Mouse (Mus musculus) heart, postnatal 0 days (tissue): ENCODE data around the gene Cdca4. TPM values are rescaled to one million over a fixed set of nuclear protein-coding genes. Genes with fewer than 3 reads are reported as not detected.

Experiments
- ATAC-seq: fragments of 200-750 bp; cut with Nextera tagmentation; 2 replicates; pipeline ENCODE4 v1.8.0; 2017; ENCODE audit warnings: low read depth, moderate number of reproducible peaks, moderate library complexity; ENCODE audit not compliant: insufficient read depth
- DNase-seq: peaks from one replicate; pipeline ENCODE4 v3.0.0-alpha.2; 2016; ENCODE audit warnings: low spot score
- H3K27ac ChIP-seq: fragments of 300-500 bp; sonication (generic); 2 replicates; pipeline ENCODE4 v1.5.1; 2014; ENCODE audit warnings: low read depth, mild to moderate bottlenecking
- H3K27me3 ChIP-seq: fragments of 300-500 bp; sonication (generic); 2 replicates; pipeline ENCODE4 v1.6.1; 2014; ENCODE audit warnings: low read length, mixed read lengths; ENCODE audit not compliant: control insufficient read depth, insufficient read depth
- H3K36me3 ChIP-seq: fragments of 300-500 bp; sonication (generic); replicated peaks from 2 replicates; pipeline ENCODE4 v1.6.1; 2014; ENCODE audit warnings: low read length, mixed read lengths; ENCODE audit not compliant: control insufficient read depth, insufficient read depth
- H3K4me1 ChIP-seq: fragments of 300-500 bp; sonication (generic); 2 replicates; pipeline ENCODE4 v1.6.1; 2014; ENCODE audit warnings: antibody characterized with exemption; ENCODE audit not compliant: control insufficient read depth, insufficient read depth
- H3K4me2 ChIP-seq: fragments of 300-500 bp; sonication (generic); 2 replicates; pipeline ENCODE4 v1.6.1; 2014; ENCODE audit warnings: low read depth, mild to moderate bottlenecking, low read length, moderate library complexity
- H3K4me3 ChIP-seq: fragments of 300-500 bp; sonication (generic); 2 replicates; pipeline ENCODE4 v1.5.1; 2014; ENCODE audit warnings: low read depth, low read length
- H3K9ac ChIP-seq: fragments of 300-500 bp; sonication (generic); replicated peaks from 2 replicates; pipeline ENCODE4 v1.6.1; 2014; ENCODE audit warnings: low read depth, low read length, mixed read lengths
- H3K9me3 ChIP-seq: fragments of 300-500 bp; sonication (generic); replicated peaks from 2 replicates; pipeline ENCODE4 v1.6.1; 2016; ENCODE audit warnings: low read length; ENCODE audit not compliant: control insufficient read depth
- CTCF ChIP-seq: IDR thresholded peaks from 2 replicates; pipeline ENCODE4 v1.5.1; 2016; ENCODE audit warnings: antibody characterized with exemption, control low read depth, low read depth
- EP300 ChIP-seq: IDR thresholded peaks from 2 replicates; pipeline ENCODE4 v1.6.1; 2016; ENCODE audit warnings: antibody characterized with exemption, low read depth
- WGBS: fragments of 180-500 bp; shearing (Covaris S2); extraction: QIAGEN DNeasy Blood & Tissue Kit; methylation state at CpG from one replicate; pipeline ENCODE4 v1.1.7; 2014; 5-methylcytosine and 5-hydroxymethylcytosine counted together
- polyA plus RNA-seq: library from polyadenylated mRNA; unstranded; fragments of >200 nt; fragmentation: Nextera tagmentation; extraction: Ambion mirVana; gene quantifications from 2 replicates; pipeline ENCODE4 v1.2.1, GENCODE M21; 2015
- total RNA-seq: library from RNA; depleted of rRNA; stranded (reverse); fragments of >200 nt; gene quantifications from 2 replicates; pipeline ENCODE4 v1.2.3, GENCODE M21; 2014; ENCODE audit warnings: low replicate concordance; rRNA removed

Cdca4 gene
- total and polyA plus RNA-seq, 2 experiments from 2014 or later, result 18.6 to 27.7 TPM

- H3K36me3 ChIP-seq, result no peaks in the 10 kb centered on the region
- no peaks in the 10 kb centered on the region for H3K4me1 ChIP-seq
- 91% methylated on average over 14 of the region's 14 CpGs for WGBS
- H3K4me2 ChIP-seq, result no peak overlapping the region
- H3K9ac ChIP-seq, result no peak overlapping the region
- H3K27ac ChIP-seq, result no peak overlapping the region
- H3K9me3 ChIP-seq, result 0 out of 2 replicates have a peak, but pooled peaks cover 6% of the 10 kb centered on the region
- H3K27me3 ChIP-seq, result no peaks in the 10 kb centered on the region; the same call in 1 of the 2 replicates
- DNase-seq (no peak), ATAC-seq (no peak)
- no peak overlapping the region for H3K4me3 ChIP-seq
- no peak for TF ChIP-seq EP300
- no peak for TF ChIP-seq CTCF
These were observed 56.9 kb downstream of the Cdca4 start for GRCm38 (mm10) chr12:112772306-112772705.

- 74% methylated on average over 4 of the region's 4 CpGs for WGBS
- Histone ChIP-seq H3K27me3 (no peaks in the 10 kb centered on the region; the same call in 1 of the 2 replicates), H3K9ac (no peak overlapping the region), H3K27ac (no peak overlapping the region), H3K4me3 (no peak overlapping the region), H3K9me3 (0 out of 2 replicates have a peak, but pooled peaks cover 2% of the 10 kb centered on the region), H3K4me2 (no peak overlapping the region), H3K4me1 (no peaks in the 10 kb centered on the region), H3K36me3 (no peaks in the 10 kb centered on the region)
- no peak for DNase-seq
- no peak for ATAC-seq
- TF ChIP-seq CTCF (no peak), EP300 (no peak)
These were observed 58.8 kb downstream of the Cdca4 start for GRCm38 (mm10) chr12:112770396-112770795.

Other genes with a start within 250 kb of the Cdca4 start
- 15.1 and 17.1 TPM in 2 replicates for gene Inf2, start 240.6 kb downstream of the Cdca4 start, total RNA-seq
- 1.8 and 2.7 TPM in 2 replicates for gene Inf2, start 240.6 kb downstream of the Cdca4 start, polyA plus RNA-seq
- gene Adssl1, start 209.4 kb downstream of the Cdca4 start, total RNA-seq, result 86.8 and 106 TPM in 2 replicates
- 159 and 176 TPM in 2 replicates for gene Adssl1, start 209.4 kb downstream of the Cdca4 start, polyA plus RNA-seq
- 92.0 and 107 TPM in 2 replicates for gene Siva1, start 184.7 kb downstream of the Cdca4 start, total RNA-seq
- gene Siva1, start 184.7 kb downstream of the Cdca4 start, polyA plus RNA-seq, result 62.2 and 71.1 TPM in 2 replicates
- gene Akt1, start 154.5 kb downstream of the Cdca4 start, total RNA-seq, result 206 and 234 TPM in 2 replicates
- gene Akt1, start 154.5 kb downstream of the Cdca4 start, polyA plus RNA-seq, result 60.6 and 70.9 TPM in 2 replicates
- 3.2 and 18.3 TPM in 2 replicates for gene Zbtb42, start 150.6 kb downstream of the Cdca4 start, total RNA-seq
- gene Zbtb42, start 150.6 kb downstream of the Cdca4 start, polyA plus RNA-seq, result 4.6 TPM in 2 replicates
- 10.1 and 17.6 TPM in 2 replicates for gene Cep170b, start 109.0 kb downstream of the Cdca4 start, total RNA-seq
- 1.8 and 2.4 TPM in 2 replicates for gene Cep170b, start 109.0 kb downstream of the Cdca4 start, polyA plus RNA-seq
- 6.8 and 7.2 TPM in 2 replicates for gene Pld4, start 68.8 kb downstream of the Cdca4 start, total RNA-seq
- 3.4 and 4.7 TPM in 2 replicates for gene Pld4, start 68.8 kb downstream of the Cdca4 start, polyA plus RNA-seq
- 6.8 and 10.5 TPM in 2 replicates for gene Ahnak2, start 26.8 kb downstream of the Cdca4 start, total RNA-seq
- 2.3 and 2.4 TPM in 2 replicates for gene Ahnak2, start 26.8 kb downstream of the Cdca4 start, polyA plus RNA-seq
- 7.1 and 9.4 TPM in 2 replicates for gene Clba1, start 20.5 kb downstream of the Cdca4 start, total RNA-seq
- 6.7 and 8.2 TPM in 2 replicates for gene Clba1, start 20.5 kb downstream of the Cdca4 start, polyA plus RNA-seq
- gene Gpr132, start 38.8 kb upstream of the Cdca4 start, total RNA-seq, result 0.38 TPM in 1 of 2 replicates, not detected in the other
- gene Gpr132, start 38.8 kb upstream of the Cdca4 start, polyA plus RNA-seq, result 0.04 TPM in 1 of 2 replicates, not detected in the other
- gene Jag2, start 100.4 kb upstream of the Cdca4 start, total RNA-seq, result 22.7 and 58.5 TPM in 2 replicates
- gene Jag2, start 100.4 kb upstream of the Cdca4 start, polyA plus RNA-seq, result 1.8 and 3.3 TPM in 2 replicates
- 13.5 and 33.9 TPM in 2 replicates for gene Nudt14, start 112.7 kb upstream of the Cdca4 start, total RNA-seq
- 28.2 and 33.2 TPM in 2 replicates for gene Nudt14, start 112.7 kb upstream of the Cdca4 start, polyA plus RNA-seq
- 62.7 and 70.2 TPM in 2 replicates for gene Btbd6, start 147.1 kb upstream of the Cdca4 start, total RNA-seq
- gene Btbd6, start 147.1 kb upstream of the Cdca4 start, polyA plus RNA-seq, result 20.4 and 21.6 TPM in 2 replicates
- gene Brf1, start 171.3 kb upstream of the Cdca4 start, total RNA-seq, result 26.0 and 51.9 TPM in 2 replicates
- 24.5 TPM in 2 replicates for gene Brf1, start 171.3 kb upstream of the Cdca4 start, polyA plus RNA-seq
- 20.4 and 38.5 TPM in 2 replicates for gene Pacs2, start 185.1 kb upstream of the Cdca4 start, total RNA-seq
- 4.3 and 5.1 TPM in 2 replicates for gene Pacs2, start 185.1 kb upstream of the Cdca4 start, polyA plus RNA-seq
- not detected in 2 replicates for gene Tex22, start 245.1 kb upstream of the Cdca4 start, total RNA-seq
- not detected in 2 replicates for gene Tex22, start 245.1 kb upstream of the Cdca4 start, polyA plus RNA-seq